Mouse (Mus musculus): ENCODE results near the gene Smg7. TPM values are rescaled to one million over a fixed set of nuclear protein-coding genes. Genes with fewer than 3 reads are reported as not detected.

Gene Smg7
- total RNA-seq, 2 experiments from 2014 or later, result 87.6 to 103 TPM

- DNase-seq (ENCODE audit: low spot score in 2 of 2), result no peak
- intact Hi-C loops (cut with DNase I), result no loop called here
Measured at GRCm38 (mm10) chr1:152788121-152788660, 114.3 kb downstream of the Smg7 start.

Other genes starting within 250 kb of the Smg7 start
- gene Apobec4, start 152.1 kb downstream of the Smg7 start, total RNA-seq (2021), result not detected
- 100 to 1,000 TPM; 112 to 120 TPM for gene Rgl1, start 136.3 kb downstream of the Smg7 start, total RNA-seq (2021)
- 10 to 100 TPM; 88.8 to 93.4 TPM for gene Arpc5, start 136.1 kb downstream of the Smg7 start, total RNA-seq (2021)
- gene Ncf2, start 102.5 kb downstream of the Smg7 start, total RNA-seq (2021), result 1 to 10 TPM; 2.7 to 3.0 TPM
- gene Nmnat2, start 52.3 kb upstream of the Smg7 start, total RNA-seq (2021), result 100 to 1,000 TPM; 159 to 161 TPM